ENCODE assay signal across 8 mouse cellular contexts in the genomic region with DNA sequence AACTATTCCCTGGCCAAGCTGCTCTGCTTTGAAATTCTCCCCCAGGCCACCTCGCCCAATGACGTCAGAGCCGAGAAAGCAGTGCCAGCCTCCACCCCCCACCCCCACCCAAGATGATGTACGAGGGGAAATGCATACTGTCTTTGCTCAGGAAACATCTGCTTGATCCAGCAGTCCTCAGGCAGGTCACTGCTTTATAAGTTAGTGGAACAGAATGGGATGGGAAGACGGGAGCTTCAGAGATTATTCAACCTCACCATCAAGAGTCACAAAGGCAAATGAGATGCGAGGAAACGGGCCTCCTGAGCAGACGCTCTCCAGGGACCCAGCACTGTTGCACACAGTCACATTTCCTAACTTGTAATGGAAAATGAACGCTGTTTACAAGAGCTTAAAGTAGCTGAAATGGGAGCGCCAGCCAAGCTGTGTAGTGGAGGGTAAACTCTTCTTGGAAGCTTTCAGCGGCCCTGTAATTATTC. TPM values are rescaled to one million over a fixed set of nuclear protein-coding genes. Genes with fewer than 3 reads are reported as not detected.
DNase-seq lines count a peak whose midpoint lies in the region; ATAC-seq lines count a peak whose summit lies in the region.

No protein-coding gene starts in this region.

- no peak for ATAC-seq in embryonic facial prominence, embryonic 13.5 days (ENCODE audit: insufficient number of reproducible peaks, insufficient read depth, low FRiP score, low TSS enrichment, low read depth)
- peak; percentile 61 for ATAC-seq in heart, embryonic 16.5 days (replicated peaks; ENCODE audit: extremely low read depth, insufficient read depth, low FRiP score)
- no peak for ATAC-seq in neural tube, embryonic 15.5 days (ENCODE audit: low FRiP score)

- H3K4me2 ChIP-seq in embryonic facial prominence, embryonic 13.5 days, result no peak overlapping the region; the same call in 1 of the 2 replicates
- peak overlapping the region; percentile 36 for H3K4me2 ChIP-seq in heart, embryonic 16.5 days (ENCODE audit: low read depth, low read length)
- H3K4me2 ChIP-seq in neural tube, embryonic 15.5 days, result peak overlapping the region; percentile 11; the same call in 1 of the 2 replicates

- no peaks in the 10 kb centered on the region for H3K27me3 ChIP-seq in embryonic facial prominence, embryonic 13.5 days
- no peaks in the 10 kb centered on the region for H3K27me3 ChIP-seq in heart, embryonic 16.5 days (ENCODE audit: control insufficient read depth, insufficient read depth, low read length)
- no peaks in the 10 kb centered on the region for H3K27me3 ChIP-seq in neural tube, embryonic 15.5 days (replicated peaks)

- peak overlapping the region; percentile 76 for H3K27ac ChIP-seq in embryonic facial prominence, embryonic 13.5 days
- peak overlapping the region; percentile 30 for H3K27ac ChIP-seq in heart, embryonic 16.5 days (ENCODE audit: low read length)
- no peak overlapping the region for H3K27ac ChIP-seq in neural tube, embryonic 15.5 days (replicated peaks)

- no peak overlapping the region for H3K4me3 ChIP-seq in embryonic facial prominence, embryonic 13.5 days
- H3K4me3 ChIP-seq in heart, embryonic 16.5 days (ENCODE audit: low read length), result no peak overlapping the region
- H3K4me3 ChIP-seq in neural tube, embryonic 15.5 days (replicated peaks), result no peak overlapping the region

- no peaks in the 10 kb centered on the region for H3K36me3 ChIP-seq in embryonic facial prominence, embryonic 13.5 days
- H3K36me3 ChIP-seq in heart, embryonic 16.5 days (ENCODE audit: control insufficient read depth, insufficient read depth), result no peaks in the 10 kb centered on the region
- H3K36me3 ChIP-seq in neural tube, embryonic 15.5 days, result no peaks in the 10 kb centered on the region

- peak; percentile 34 to 69 for DNase-seq in adrenal gland, adult (ENCODE audit: inconsistent age in 2 of 2, low spot score in 1 of 2)
- no peak for DNase-seq in adrenal gland, postnatal 4 days (ENCODE audit: low spot score in 2 of 2)
- DNase-seq in kidney, postnatal 4 days, result peak; percentile 43 to 61
- DNase-seq in right cerebral cortex, adult 18-20 months, result no peak
- no peak for DNase-seq in right cerebral cortex, adult 2 months (ENCODE audit: low spot score in 2 of 2)

- 26% methylated on average over 11 of the region's 11 CpGs for WGBS in embryonic facial prominence, embryonic 13.5 days
- 17% methylated on average over 11 of the region's 11 CpGs for WGBS in heart, embryonic 16.5 days
- 26% methylated on average over 11 of the region's 11 CpGs for WGBS in neural tube, embryonic 15.5 days

- no peaks in the 10 kb centered on the region for H3K9me3 ChIP-seq in embryonic facial prominence, embryonic 13.5 days
- no peaks in the 10 kb centered on the region for H3K9me3 ChIP-seq in heart, embryonic 16.5 days (replicated peaks; ENCODE audit: control insufficient read depth, low read length)
- no peaks in the 10 kb centered on the region for H3K9me3 ChIP-seq in neural tube, embryonic 15.5 days (replicated peaks)

- H3K9ac ChIP-seq in embryonic facial prominence, embryonic 13.5 days, result no peak overlapping the region
- no peak overlapping the region for H3K9ac ChIP-seq in heart, embryonic 16.5 days (ENCODE audit: low read length)
- no peak overlapping the region for H3K9ac ChIP-seq in neural tube, embryonic 15.5 days (replicated peaks)

- peaks cover 14% of the 10 kb centered on the region for H3K4me1 ChIP-seq in embryonic facial prominence, embryonic 13.5 days
- peaks cover 13% of the 10 kb centered on the region for H3K4me1 ChIP-seq in heart, embryonic 16.5 days (ENCODE audit: control insufficient read depth, insufficient read depth, low read length)
- H3K4me1 ChIP-seq in neural tube, embryonic 15.5 days, result peaks cover 17% of the 10 kb centered on the region

RNA-seq across cellular contexts. Expression of a gene that starts 24.3 kb away (rescaled TPM):
- total RNA-seq in adrenal gland, postnatal 4 days (2021), result 10 to 100 TPM in 1 of 2 experiments, 1 to 10 TPM in 1; 8.8 to 14.3 TPM
- polyA plus RNA-seq in embryonic facial prominence, embryonic 13.5 days (2015; fragmentation: Nextera tagmentation; extraction: Ambion mirVana), result 4.7 and 5.0 TPM in 2 replicates
- 7.3 and 8.3 TPM in 2 replicates for polyA plus RNA-seq in heart, embryonic 16.5 days (2015; fragmentation: Nextera tagmentation; extraction: Ambion mirVana)
- 1.7 and 4.2 TPM in 2 replicates for polyA plus RNA-seq in neural tube, embryonic 15.5 days (2015; fragmentation: Nextera tagmentation; extraction: Ambion mirVana)

RNA-seq across cellular contexts. Expression of a gene that starts 51.8 kb away (rescaled TPM):
- 1 to 10 TPM; 6.3 to 8.1 TPM for total RNA-seq in adrenal gland, postnatal 4 days (2021)
- polyA plus RNA-seq in embryonic facial prominence, embryonic 13.5 days (2015; fragmentation: Nextera tagmentation; extraction: Ambion mirVana), result 26.3 and 29.4 TPM in 2 replicates
- polyA plus RNA-seq in heart, embryonic 16.5 days (2015; fragmentation: Nextera tagmentation; extraction: Ambion mirVana), result 9.8 and 13.4 TPM in 2 replicates
- 23.0 and 24.1 TPM in 2 replicates for polyA plus RNA-seq in neural tube, embryonic 15.5 days (2015; fragmentation: Nextera tagmentation; extraction: Ambion mirVana)

Comparison
In these comparisons a context has a peak if more than half of its experiments do, and no peak if none do; other contexts are left out.
1. DNase-seq: peak in adrenal gland, adult (2 of 2) and kidney, postnatal 4 days (2 of 2); none in adrenal gland, postnatal 4 days (0 of 2), right cerebral cortex, adult 18-20 months (single experiment) and right cerebral cortex, adult 2 months (0 of 2).